Mouse (Mus musculus): ENCODE measurements around the gene Gabpa. TPM values are rescaled to one million over a fixed set of nuclear protein-coding genes. Genes with fewer than 3 reads are reported as not detected.

Gabpa gene
- total RNA-seq (2021), result 10 to 100 TPM; 61.0 to 65.8 TPM
- long read RNA-seq, experiment 1, full-length matches to known transcripts, result 31 of 43 reads
- long read RNA-seq, experiment 1, partial matches to known transcripts, result 6 of 43 reads
- long read RNA-seq, experiment 1, other reads (novel, unspliced or antisense), result 6 of 43 reads
- long read RNA-seq, experiment 2, full-length matches to known transcripts, result 22 of 30 reads
- long read RNA-seq, experiment 2, partial matches to known transcripts, result 1 of 30 reads
- long read RNA-seq, experiment 2, other reads (novel, unspliced or antisense), result 7 of 30 reads

DNA sequence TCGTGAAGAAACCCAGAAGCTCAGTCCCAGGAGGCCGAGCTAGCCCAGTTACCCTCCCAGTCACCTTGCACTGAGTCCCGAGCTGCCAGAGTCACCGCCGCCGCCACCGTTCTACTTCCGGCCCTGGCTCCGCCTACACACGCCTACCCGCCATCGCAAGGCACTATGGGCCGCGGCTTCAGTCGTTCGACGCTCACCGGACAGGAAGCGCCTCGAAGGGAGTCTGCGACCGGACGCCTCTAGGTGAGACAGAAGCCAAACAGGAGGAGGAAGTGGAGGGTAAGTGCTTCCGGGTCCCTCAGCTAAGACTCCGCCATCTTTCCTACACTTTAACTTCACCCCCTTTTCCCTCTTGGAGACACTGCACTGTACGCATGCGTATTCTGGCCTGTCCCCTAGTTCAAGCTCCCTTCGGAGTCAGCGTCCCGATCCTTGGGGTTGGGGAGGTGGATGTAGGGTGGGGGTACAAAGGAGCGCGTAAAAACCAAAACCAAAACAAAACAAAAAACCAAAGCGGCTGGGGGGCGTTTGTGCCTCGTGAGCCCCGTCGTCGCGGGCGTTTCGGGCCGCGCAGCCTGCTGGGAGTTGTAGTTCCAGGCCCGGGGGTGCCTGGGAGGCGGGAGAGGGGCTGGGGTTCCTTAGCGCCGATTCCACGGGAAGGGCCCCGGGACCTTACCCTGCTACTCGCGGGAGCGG lies at the start of gene Gabpa:
TSS of gene Gabpa (plus strand) at position 181 of the 696 bp plus-strand sequence.
- DNase-seq, result peak; percentile 94

DNA sequence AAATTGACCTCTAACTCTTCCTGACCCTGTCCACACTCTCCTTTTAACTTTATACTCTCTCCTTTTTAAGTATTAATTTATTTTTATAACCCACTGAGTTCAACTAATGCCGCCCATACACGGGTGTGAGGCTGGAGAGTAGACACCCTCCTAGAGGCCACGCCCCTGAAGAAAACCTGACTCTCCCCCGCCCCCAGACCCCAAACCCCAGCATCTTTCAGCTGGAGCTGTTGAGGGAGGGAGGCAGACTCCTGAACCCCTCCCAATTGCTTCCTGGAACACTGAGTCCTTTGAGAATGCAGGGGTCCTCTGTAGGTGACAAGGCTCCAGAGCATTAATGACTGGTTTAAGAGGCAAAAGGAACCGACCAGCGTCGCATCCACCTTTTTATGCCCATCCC lies 49.8 kb upstream of the Gabpa start:
- DNase-seq, result no peak

DNA sequence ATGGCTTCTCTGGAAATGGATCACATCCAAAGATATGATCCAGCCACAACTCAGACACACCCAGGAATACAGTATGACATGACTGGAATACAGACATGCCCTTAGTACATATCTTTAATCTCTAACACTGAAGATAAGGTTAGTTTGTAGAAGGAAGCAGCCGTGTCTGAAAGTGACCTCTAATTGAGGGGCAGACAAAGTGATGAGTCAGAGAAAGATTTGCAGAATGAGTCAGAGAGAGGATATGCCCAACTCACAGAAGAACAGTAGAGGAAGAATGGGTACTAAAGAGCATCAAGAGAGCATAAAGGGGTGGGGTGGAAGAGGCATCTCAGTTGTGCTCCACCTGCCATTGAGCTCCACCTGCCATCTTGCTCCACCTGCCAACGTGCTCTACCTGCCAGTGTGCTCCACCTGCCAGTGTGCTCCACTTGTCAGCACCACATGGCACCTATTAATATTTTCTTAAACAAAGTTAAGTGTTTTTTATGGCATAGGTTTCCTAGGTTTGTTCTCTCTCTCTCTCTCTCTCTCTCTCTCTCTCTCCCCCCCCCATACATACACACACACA lies 44.0 kb upstream of the Gabpa start:
- no peak for DNase-seq

DNA sequence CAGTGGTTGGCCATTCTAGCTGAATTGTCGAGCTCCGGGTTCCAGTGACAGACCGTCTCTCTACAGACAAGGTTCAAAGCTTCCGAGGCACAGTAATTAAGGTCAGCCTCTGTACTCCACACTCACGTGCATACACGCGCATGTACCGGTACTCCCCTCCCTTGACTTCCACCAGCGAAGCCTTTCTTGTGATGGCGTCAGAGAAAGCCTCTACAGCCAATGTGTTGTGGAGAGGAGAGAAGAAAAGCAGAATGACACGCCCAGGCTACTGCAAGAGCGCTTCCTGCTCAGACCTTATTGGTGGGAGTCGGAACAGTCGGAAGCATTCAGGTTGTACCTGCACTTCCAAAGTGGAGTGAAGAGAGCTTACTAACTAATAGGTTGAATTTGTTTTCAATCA lies 41.3 kb upstream of the Gabpa start:
- no peak for DNase-seq

GRCm38 (mm10) chr16:84795337-84795736 lies 39.4 kb upstream of the Gabpa start:
- no peak for DNase-seq

GRCm38 (mm10) chr16:84796678-84797077 lies 38.0 kb upstream of the Gabpa start:
- no peak for DNase-seq

GRCm38 (mm10) chr16:84800038-84800437 lies 34.7 kb upstream of the Gabpa start:
- DNase-seq, result no peak

DNA sequence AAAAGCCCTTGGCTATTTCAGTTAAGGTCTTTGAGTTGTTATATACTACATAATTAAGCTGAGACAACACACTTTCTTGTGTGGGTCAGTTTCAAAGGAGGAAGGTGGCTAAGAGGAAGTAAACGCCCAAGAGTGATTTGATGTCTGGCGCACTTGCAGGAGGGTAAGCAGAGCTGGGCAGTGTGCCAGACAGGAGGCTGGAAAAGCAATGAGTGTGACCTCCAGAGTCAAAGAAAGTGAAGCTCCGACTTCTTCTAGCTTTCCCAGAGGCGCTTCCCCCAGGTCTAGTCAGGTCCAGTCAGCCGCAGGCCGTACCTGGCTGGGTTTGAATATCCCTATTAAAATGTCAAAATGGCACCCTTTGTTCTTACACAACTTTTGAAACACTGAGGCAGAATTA lies 32.5 kb upstream of the Gabpa start:
- DNase-seq, result peak; percentile 73

GRCm38 (mm10) chr16:84804866-84805265 lies 29.9 kb upstream of the Gabpa start:
- DNase-seq, result no peak

DNA sequence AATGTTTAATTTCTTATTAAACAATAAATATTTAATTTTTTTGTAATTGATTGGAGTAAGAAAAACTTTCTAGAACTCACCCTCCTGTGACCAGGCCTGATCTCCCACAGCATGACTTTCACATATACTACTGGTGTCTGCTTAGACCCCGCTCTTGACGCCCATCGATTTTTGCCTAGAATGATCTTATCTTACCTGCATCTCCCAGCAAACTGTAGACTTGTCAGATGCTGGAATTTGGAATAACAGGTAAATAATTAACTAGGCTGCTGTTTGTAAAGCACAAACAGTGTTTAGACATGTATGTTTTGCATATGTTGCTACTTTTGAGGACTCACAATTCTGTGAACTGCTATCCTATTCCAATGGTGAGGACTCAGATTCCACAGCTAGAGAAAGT lies 28.6 kb upstream of the Gabpa start:
- no peak for DNase-seq

DNA sequence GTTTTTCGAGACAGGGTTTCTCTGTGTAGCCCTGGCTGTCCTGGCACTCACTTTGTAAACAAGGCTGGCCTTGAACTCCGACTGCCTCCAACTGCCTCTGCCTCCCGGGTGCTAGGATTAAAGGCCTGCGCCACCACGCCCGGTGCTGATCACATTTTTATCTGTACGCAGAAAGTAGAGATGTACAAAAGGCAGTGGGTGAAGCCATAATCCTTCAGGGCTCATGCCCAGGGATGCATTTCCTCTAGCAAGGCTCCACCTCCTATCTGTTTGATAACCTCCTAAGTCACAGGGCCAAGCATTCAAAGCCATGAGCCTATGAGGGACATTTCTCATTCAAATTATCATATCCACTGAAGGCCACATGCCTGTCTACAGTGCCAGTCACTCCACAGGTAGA lies 26.9 kb upstream of the Gabpa start:
- DNase-seq, result no peak

DNA sequence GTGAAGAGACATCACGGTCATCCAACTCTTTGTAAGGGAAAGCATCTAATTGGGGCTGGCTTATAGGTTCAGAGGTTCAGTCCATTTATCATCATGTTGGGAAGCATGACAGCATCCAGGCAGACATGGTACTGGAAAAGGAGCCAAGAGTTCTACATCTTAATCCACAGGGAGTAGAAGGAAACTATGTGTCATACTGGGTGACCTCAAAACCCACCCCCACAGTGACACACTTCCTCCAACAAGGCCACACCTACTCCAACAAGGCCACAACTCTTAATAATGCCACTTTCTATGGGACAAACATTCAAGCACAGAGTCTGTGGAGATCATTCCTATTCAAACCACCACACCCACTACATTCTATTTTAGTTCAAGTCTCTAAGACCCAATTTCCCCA lies 24.5 kb upstream of the Gabpa start:
- DNase-seq, result no peak

GRCm38 (mm10) chr16:84813852-84814251 lies 20.9 kb upstream of the Gabpa start:
- DNase-seq, result no peak

- no peak for DNase-seq
Measured at GRCm38 (mm10) chr16:84814511-84814910, 20.2 kb upstream of the Gabpa start.

DNA sequence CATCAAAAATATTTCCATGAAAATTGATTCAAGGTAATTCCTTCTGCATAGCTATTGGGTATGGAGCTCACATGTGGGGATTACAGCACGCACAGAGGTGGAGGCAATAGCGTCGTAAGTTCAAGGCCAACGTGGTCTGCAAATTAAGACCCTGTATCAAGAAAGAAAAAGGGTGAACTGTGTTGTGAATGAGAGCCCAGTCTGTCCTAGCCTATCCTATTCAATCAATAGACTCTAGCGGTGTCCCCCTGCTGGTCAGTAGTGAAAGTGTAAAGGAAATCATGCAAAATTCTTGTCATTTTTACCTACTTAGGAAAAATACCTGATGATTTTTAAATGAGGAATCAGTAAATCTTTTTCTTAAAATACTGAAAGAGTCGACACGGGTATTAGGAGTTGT lies 17.3 kb upstream of the Gabpa start:
- peak; percentile 50 for DNase-seq

GRCm38 (mm10) chr16:84825009-84825408 lies 9.7 kb upstream of the Gabpa start:
- DNase-seq, result peak; percentile 46

DNA sequence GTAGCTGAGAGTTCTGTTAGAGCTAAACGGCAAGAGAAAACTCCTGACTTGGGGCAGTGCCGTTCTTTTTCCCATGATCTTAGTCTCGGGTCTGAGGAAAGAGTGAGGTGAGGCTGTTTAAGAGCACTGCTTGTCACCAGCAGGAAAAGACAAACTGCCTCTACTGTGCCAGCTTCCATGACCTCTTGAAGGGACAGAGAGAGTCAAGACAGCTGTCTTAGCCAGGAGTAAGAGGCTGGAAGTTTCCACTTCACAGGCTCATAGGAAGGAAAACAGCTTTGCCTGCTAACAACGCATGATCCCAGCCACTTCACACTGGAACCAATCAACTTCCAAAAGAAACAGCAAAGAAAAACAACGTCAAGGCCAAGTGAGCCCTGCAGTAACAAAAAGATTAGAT lies 3.0 kb upstream of the Gabpa start:
- DNase-seq, result peak; percentile 41

DNA sequence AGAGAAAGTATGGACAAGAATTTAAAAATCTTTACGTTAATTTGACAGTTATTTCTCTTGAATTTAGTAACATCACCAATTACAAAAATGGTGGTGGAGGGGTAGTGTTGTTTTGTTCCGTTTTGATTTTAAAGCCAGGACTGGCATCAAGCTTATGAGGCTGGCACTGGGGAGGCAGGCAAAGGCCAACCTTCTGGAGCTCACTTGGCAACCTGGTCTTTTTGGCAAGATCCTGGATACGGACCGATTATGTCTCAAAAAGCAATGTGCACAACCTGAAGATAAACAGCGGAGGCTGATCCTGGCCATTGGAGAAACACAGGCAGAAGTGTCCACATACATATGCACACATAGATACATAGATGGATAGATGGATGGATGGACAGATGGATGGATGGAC lies 2.0 kb upstream of the Gabpa start:
- peak; percentile 59 for DNase-seq

- no peak for DNase-seq
Measured at GRCm38 (mm10) chr16:84834344-84834743, 381 bp upstream of the Gabpa start.

GRCm38 (mm10) chr16:84835441-84835822 lies 707 bp downstream of the Gabpa start, which contains the start of gene Atp5j:
TSS of gene Atp5j (minus strand) at chr16:84835625.
- DNase-seq, result peak; percentile 91

DNA sequence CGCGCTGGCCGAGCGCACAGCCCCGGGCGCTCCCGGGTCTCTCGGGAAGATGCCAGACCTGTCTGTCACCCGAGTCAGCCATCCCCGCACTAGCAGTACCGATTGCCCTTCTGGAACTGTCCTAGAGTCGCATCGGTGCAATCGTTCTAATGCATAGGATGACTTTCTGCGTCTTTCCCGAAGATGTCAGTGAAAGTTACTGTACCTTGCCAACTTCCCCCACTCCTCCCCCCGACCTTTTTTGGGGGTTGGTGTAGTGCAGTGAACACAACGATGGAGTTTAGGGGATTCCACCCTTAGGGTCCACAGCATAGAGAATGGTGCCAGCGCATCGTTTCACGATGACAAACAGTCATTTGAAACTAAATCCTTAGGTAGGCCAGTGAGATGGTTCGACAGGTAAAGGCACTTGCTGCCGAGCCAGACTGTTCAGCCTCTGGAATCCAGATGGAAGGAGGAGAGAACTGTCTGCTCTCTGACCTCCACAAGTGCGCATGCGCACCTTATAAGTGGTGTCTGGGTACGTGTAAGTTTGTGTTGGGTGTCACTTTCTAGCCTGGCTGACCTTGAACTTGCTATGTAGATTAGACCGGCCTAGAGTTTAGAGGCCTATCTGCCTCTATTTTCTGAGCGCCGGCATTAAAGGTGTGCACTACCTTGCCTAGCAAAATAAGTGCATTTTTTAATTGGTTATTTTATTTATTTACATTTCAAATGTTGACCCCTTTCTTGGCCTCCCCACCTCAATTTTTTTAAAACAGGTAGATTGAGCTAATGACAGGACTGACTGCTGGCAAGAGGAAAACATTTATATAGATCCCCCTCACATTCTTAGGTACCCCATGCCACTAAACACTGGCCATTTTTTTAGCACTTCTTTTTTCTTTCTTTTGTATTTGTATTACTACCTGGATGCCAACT lies 1.4 kb downstream of the Gabpa start:
- DNase-seq, result peak; percentile 75

- DNase-seq, result no peak
Measured at GRCm38 (mm10) chr16:84838576-84838975, 3.9 kb downstream of the Gabpa start.

GRCm38 (mm10) chr16:84853492-84853891 lies 18.8 kb downstream of the Gabpa start:
- no peak for DNase-seq
